Mouse (Mus musculus) bone marrow macrophage, adult 2 months (primary cell): ENCODE results near the gene Pafah2.

Experiments used
- CTCF ChIP-seq: IDR thresholded peaks from 2 replicates; pipeline ENCODE4 v1.5.1; 2012; ENCODE audit warnings: low read depth, mild to moderate bottlenecking, low read length, moderate library complexity
- POLR2A ChIP-seq: IDR thresholded peaks from 2 replicates; pipeline ENCODE4 v1.6.1; 2012; ENCODE audit warnings: mild to moderate bottlenecking, low read depth, low read length, borderline replicate concordance

DNA sequence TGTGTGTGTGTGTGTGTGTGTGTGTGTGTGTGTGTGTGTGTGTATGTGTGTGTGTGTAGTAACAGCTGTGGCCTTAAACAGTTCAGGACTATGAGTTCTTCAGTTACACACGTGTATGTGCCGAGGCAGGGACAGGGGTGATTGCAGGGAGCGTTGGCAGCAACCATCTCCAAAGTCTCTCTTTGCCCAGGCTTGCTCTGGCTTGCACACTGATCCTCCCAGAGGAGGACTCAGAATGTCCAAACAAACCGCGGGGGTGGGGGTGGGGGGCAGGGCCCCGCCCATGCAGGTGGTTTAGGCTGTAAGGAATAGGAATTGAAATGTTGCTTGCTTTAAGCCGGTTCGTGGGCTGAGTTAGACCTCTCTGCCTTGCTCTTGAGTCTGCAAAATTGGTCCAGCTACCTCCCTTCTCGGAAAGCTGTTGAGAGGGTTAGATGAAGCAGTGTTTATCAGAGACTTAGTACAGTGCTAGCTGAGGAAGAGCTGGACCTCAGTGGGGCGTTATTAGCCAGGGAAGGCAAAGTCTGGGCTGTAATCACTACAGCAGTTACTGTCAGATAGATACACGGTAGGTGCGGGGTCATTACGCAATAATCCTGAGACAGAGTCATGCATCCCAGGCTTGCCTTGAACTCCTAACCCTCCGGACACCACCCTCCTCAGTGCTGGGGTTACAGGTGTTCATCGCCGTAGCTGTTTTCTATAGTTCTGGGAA, 5.9 kb downstream of the Pafah2 start:
- no peak for TF ChIP-seq CTCF
- TF ChIP-seq POLR2A = no peak
